Mouse (Mus musculus) ovary, postnatal 14 days (tissue): ENCODE results near the gene Sh3glb2.

Experiments
- DNase-seq: peaks from one replicate; pipeline ENCODE4 v3.0.0; 2022; ENCODE audit warnings: low spot score

Gene Sh3glb2

DNA sequence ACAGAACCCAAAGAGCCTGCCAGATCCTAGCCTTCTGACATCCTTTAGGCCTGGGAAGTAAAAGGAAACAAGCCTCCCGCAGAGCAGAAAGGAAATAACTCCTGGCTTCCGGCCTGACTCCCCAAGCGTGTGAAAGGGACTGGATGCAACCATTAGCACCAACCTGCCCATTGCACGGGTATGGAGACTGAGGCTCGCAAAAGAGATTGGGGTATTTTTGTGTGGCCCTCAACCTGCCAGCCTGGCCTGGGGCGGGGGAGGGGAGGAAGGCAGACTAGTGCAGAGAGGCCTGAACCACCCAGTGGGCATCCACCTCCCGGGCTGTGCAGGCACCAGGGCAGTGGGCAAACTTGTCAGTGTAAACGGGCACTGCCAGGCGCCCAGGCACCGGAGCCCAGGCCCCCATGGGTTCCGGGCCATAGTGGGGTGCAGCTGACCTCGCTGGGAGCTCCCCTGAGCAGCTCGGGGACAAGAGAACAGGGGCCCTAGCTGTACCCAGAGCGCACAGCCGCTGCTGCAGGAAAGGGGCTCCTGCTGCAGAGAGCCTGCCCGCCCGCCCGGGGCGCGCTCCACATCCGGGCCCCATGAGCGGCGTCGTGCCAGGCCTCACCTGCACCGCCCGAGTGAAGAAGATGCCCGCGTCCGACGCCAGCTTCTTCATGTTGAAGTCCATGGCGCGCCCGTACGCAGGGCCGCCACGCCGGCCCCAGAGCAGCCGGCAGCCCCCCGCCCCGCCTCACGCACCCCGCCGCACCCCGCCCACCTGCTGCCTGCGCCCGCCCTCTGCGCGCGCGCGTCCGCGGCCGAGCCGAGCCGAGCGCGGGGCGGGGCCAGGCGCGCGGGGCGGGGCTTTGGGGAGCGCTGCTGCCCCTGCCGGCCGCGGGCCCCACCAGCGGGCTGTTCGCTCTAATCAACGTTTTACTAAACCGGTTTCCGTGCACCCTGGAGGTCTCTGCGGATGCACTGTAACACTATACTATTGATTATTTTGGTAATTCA is at the start of gene Sh3glb2:
TSS of gene Sh3glb2 (minus strand) at position 805 of the 999 bp plus-strand sequence.
- DNase-seq, result peak; percentile 78

DNA sequence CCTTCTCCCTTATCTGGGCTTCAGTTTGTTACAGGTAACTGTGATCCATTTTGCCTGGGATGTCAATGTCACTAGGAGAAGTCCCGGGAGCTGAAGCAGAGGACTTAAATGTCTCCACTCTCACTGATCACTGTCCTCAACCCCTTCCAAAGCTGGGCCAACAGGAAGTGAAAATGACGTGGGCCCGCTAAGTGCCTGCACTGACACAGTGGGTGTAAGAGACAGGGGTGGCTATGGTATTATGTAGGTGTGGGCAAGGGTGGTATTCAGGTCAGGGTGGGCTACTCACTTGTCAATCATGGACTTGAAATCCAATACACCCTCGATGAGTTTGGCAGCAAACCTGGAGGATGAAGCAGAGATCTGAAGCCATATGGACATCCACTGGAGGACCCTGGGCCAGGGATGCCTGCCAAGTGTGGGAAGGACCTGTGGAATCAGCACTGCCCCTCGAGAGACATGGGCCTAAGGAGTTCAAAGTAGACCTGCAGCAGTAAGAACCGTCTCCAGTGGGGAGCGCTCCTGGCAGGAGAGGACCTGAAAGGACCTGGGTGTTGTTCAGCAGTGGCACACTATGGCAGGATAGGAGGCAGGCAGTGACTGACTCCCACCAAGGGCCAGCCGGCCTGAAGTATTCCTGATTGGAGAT is 49.4 kb upstream of the Sh3glb2 start:
- DNase-seq, result no peak

DNA sequence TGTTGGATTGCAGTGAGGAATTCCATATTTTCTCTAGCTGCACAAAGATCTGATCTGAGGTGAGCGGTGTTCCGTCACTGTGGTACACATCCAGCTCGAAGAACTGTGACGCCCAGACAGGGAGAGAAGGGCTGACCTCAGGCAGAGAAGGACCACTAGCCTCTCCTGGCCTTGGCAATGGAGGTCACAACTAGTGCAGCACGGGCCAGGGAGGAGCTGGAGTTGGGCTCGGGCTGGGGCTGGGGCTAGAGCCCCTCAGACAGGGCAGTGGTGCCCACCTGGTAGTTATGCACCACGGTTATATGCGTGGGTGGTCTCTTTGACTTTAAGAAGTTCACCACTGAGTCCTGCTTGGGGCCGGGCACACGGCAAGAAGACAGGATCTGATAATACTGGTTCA is 48.6 kb upstream of the Sh3glb2 start:
- no peak for DNase-seq

DNA sequence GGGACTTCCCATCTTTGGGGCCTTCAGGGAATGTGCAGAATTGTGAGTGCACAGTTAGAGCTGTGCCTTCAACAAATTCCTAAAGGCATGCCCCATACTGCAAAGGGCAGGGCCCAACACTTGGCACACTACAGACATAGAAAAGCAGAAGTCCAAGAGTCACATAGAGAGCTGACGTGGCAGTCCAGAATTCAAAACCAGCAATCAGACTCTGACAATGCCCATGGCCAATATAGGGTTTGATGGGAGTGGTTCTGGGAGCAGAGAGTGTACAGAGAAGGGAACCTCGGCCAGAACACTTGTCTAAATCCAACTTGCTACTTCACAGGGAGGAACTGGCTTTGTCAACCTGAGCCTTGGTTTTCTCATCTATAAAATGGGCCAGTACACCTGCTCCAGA is 48.1 kb upstream of the Sh3glb2 start:
- no peak for DNase-seq

GRCm38 (mm10) chr2:30403870-30404269 is 44.7 kb upstream of the Sh3glb2 start:
- DNase-seq, result no peak

DNA sequence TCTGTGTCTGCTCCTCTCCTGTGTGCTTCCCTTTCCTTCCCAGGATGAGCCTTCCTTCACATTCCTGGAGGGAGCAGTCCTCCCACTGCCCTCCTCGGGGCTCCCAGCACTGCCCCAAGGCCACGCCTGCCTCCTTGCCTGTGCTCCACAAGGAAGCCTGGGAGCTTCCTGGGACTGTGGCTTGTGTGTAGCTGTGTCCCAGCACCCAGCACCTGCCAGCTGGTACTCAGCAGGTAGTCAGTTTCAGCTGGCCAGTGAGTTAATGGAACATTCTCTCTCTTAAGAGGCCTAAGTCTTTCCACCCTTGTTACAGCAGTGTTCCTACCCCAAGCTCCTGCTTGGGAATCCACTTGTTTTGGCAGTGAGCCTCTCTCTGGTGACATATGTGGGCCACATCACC is 43.7 kb upstream of the Sh3glb2 start:
- no peak for DNase-seq

GRCm38 (mm10) chr2:30402351-30402826 is 43.3 kb upstream of the Sh3glb2 start:
- no peak for DNase-seq

DNA sequence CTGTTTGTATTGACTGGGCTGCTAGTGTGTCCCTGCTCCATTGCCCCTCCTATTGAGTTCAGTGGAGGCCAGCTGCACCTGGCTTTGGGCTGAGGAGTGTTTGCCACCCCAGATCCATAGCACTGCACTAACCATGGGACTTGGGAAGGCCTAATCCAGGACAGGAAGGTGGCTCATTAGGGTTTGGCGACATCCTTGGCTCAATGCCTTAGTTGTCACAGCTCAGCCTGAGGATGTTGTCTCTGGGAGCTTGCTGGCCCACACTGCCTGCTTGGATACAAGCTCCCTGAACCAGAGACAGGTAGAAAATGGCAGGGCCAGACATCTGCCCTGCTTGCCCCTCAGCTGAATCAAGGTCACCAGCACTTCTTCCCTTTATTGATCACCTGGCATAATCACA is 42.4 kb upstream of the Sh3glb2 start:
- no peak for DNase-seq

DNA sequence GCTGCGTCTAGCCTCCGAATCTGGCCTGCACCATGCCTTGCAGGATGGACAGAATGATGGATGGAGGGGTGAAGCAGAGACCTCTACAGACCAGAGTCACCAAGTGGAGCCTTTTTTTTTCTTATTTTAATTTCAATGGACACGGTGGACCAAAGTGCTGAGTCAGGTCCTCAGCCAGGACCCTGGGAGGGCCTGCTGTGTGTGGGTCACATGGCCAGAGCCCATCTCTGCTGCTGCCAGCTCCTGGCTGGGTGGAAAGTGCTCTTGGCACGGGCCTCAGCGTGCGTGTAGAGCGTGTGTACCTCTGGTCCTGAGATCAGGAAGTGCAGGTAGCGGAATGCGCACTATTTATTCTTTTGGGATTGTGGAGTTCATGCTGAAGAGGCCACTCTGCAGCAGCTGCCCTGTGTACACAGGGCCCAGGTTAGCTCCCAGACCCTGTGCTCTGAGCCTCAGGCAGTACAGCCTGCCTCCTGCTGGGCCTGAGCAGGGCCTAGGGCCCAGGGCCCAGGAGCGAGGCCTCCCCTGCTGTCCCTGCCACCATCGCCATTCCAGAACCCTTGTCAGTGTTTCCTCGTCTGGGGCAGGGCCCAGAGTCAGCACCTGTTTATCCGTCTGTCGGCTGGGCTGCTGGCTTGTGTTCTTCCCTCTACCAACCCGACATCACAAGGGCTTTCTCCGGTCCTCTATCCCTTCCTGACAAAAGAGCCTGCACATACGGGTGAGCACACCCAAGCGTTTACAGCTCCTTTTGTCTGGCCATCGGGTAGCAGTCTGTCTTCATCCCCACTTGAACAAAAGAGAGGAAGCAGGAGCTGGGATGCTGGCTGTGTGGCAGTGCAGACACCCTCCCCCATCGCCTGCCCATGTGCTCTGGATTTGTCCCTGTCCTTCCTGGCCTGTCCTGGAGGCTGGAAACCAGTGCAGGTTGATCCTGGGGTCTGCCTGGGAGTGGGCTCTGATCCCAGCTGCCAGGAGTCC is 40.3 kb upstream of the Sh3glb2 start:
- DNase-seq, result no peak

DNA sequence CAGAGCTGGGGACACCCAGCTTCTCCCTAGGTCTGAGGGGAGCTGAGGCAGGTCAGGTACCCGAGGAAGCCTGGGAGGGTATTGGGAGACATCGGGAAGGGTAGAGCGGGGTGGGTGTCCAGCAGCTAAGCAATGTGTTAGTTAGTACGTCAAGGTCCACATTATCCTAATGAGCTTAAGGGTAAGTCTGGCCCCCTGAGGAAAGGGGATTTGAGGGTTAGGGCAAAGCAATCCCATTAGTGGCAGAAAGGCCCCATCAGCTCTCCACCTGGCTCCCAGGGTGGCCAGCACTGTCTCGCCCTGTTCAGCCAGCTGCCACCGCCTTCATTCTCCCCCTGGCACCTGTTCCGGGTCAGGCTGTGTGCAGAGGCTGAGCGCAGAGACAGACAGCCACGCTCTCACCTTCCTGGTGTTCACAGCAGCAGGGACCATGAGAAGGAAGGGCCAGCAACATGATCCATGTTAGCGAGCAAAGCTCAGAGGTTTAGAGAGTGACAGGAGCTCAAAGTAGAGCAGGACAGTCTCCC is 38.9 kb upstream of the Sh3glb2 start:
- DNase-seq, result no peak

DNA sequence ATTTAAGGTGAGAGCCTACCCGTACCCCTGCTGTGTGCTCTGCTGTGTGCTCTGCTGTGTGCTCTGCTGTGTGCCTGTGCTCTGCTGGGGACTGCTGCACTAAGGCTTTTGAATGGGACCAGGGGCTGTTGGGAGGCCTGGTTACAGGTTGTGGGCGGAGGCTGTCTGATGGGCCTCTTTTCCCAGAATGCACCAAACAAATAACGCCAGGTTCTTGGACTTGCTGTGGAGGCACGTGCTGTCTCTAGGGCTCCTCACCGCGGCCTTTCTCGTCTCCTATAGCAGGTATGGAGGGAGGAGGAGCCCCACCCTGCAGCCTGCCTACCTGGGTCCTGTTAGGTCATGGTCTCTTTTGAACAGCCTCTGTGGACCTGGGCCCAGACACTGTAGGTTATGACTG is 37.1 kb upstream of the Sh3glb2 start:
- DNase-seq, result no peak

- DNase-seq, result no peak
Observed at GRCm38 (mm10) chr2:30395757-30396156, 36.6 kb upstream of the Sh3glb2 start.

DNA sequence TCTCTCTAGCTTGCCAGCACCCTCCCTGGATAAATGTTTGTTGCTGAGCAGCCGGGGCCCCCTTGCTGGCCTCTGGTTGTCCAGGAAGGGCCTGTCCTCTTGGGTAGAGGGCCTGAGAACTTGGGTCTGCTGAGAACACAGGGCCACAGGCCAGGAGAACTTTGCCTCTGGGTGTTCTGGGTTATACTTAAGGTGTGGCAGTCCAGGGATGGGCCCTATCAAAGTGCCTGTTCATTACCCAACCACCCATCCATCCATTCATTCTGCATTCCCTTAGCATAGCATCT is 34.2 kb upstream of the Sh3glb2 start:
- DNase-seq, result no peak

DNA sequence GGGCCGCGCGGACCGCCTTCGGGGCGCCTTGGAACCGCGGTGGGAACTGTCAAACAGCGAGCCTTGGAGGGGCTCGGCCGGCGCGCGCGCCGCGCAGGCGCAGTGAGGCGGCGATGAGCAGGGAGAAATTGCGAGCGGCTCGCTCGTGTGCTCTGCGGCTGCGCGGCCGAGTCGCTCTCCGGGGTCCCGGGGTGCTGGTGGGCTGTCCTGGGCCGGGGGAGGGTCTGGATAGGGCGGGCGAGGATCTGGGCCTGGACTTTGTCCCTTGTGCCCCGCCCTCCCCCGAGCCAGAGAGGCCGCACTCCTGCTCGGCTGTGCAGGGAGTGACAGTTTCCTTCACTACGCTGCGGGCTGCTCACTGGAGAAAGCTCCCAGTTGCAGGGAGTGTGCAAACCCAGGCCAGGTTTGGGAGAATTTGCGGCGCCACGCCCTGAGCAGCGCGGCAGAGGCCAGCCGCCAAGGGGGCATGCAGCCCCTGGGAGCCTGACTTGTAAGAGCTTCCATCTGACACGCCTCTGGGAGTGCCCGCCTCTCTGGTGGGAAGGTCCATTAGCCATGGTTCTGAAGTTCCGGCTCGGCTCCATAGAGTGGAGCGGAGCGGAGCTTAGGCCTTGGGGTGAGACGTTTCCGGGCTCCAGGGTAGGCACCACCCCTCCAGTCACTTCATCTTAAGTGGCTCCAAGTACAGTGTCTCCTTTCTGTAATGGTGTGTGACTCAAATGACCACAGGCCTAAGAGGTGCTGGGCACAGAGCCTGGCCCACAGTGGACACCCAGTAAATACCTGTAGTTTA is 33.6 kb upstream of the Sh3glb2 start:
- DNase-seq, result peak; percentile 51

GRCm38 (mm10) chr2:30392114-30392576 is 33.0 kb upstream of the Sh3glb2 start, which contains the start of gene Dolpp1:
Gene Dolpp1, plus strand, starts transcription at chr2:30392254.
- DNase-seq, result peak; percentile 93

DNA sequence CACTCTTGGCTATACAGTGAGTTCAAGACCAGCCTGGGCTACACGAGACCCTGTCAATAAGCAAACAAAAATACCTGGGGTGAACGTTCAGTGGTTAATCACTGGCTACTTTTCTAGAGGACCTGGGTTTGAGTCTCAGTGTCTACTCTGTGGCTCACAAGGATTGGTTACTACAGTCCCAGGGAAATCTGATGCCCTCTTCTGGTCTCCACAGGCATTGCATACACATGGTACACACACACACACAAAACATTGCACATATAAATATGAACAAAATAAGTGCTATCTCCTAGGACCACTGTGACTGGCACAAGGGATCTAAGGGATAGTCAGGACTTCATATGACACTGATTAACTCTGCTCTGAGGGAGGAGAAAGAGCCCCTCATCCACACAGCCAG is 29.9 kb upstream of the Sh3glb2 start:
- DNase-seq, result no peak

GRCm38 (mm10) chr2:30386913-30387312 is 27.8 kb upstream of the Sh3glb2 start:
- no peak for DNase-seq

DNA sequence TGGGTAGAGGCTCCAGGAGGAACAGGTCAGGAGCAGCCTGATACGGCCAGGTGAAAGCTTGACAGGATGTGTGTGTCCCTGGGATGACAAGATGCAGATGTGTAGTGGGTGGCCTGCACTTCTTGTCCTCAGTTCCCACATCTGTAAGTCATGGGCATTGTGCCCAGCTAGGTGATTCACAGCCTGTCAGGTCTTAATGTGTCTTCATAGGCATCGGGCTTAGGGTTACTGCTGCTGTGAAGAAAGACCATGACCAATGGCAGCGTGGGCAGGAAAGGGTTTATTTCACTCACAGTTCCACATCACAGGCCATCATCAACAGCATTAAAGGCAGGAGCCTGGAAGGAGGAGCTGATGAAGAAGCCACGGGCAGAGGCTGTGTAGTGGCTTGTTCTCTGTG is 26.5 kb upstream of the Sh3glb2 start:
- no peak for DNase-seq

GRCm38 (mm10) chr2:30384814-30385213 is 25.7 kb upstream of the Sh3glb2 start:
- DNase-seq, result no peak

- DNase-seq, result no peak
Observed at GRCm38 (mm10) chr2:30381377-30381725, 22.2 kb upstream of the Sh3glb2 start.
